Mouse (Mus musculus): ENCODE measurements around the gene Dctn3. TPM values are rescaled to one million over a fixed set of nuclear protein-coding genes. Genes with fewer than 3 reads are reported as not detected.

The Dctn3 gene
- polyA plus RNA-seq, 1 experiment = 48.2 TPM

GRCm38 (mm10) chr4:41682789-41683188 lies 40.2 kb downstream of the Dctn3 start:
- Histone ChIP-seq H3K27ac (ENCODE audit: control insufficient read depth, insufficient read depth, low read depth, low read length, poor library complexity) (no peak overlapping the region), H3K4me3 (replicated peaks; ENCODE audit: control insufficient read depth, low read depth, low read length) (no peak overlapping the region), H3K4me1 (ENCODE audit: control insufficient read depth, insufficient read depth, low read length) (no peaks in the 10 kb centered on the region)
- no peak for TF ChIP-seq CTCF (IDR thresholded peaks at IDR 0.05; ENCODE audit: control insufficient read depth, insufficient read depth, low read length)
- TF ChIP-seq POLR2A (IDR thresholded peaks at IDR 0.05; ENCODE audit: borderline replicate concordance, control insufficient read depth, low read depth, low read length) = no peak
- WGBS = 30% methylated on average over 6 of the region's 6 CpGs

- Histone ChIP-seq H3K27ac (ENCODE audit: control insufficient read depth, insufficient read depth, low read depth, low read length, poor library complexity) (no peak overlapping the region), H3K4me1 (ENCODE audit: control insufficient read depth, insufficient read depth, low read length) (no peaks in the 10 kb centered on the region), H3K4me3 (replicated peaks; ENCODE audit: control insufficient read depth, low read depth, low read length) (no peak overlapping the region)
- TF ChIP-seq CTCF (IDR thresholded peaks at IDR 0.05; ENCODE audit: control insufficient read depth, insufficient read depth, low read length) (no peak), POLR2A (IDR thresholded peaks at IDR 0.05; ENCODE audit: borderline replicate concordance, control insufficient read depth, low read depth, low read length) (no peak)
- WGBS = 62% methylated on average over 10 of the region's 10 CpGs
Measured at GRCm38 (mm10) chr4:41681947-41682346, 41.0 kb downstream of the Dctn3 start.

GRCm38 (mm10) chr4:41681176-41681575 lies 41.8 kb downstream of the Dctn3 start:
- TF ChIP-seq CTCF (IDR thresholded peaks at IDR 0.05; ENCODE audit: control insufficient read depth, insufficient read depth, low read length) (no peak), POLR2A (IDR thresholded peaks at IDR 0.05; ENCODE audit: borderline replicate concordance, control insufficient read depth, low read depth, low read length) (no peak)
- 40% methylated on average over 4 of the region's 4 CpGs for WGBS
- H3K27ac ChIP-seq (ENCODE audit: control insufficient read depth, insufficient read depth, low read depth, low read length, poor library complexity) = no peak overlapping the region
- H3K4me3 ChIP-seq (replicated peaks; ENCODE audit: control insufficient read depth, low read depth, low read length) = no peak overlapping the region
- H3K4me1 ChIP-seq (ENCODE audit: control insufficient read depth, insufficient read depth, low read length) = no peaks in the 10 kb centered on the region

- 50% methylated on average over 2 of the region's 2 CpGs for WGBS
- Histone ChIP-seq H3K27ac (ENCODE audit: control insufficient read depth, insufficient read depth, low read depth, low read length, poor library complexity) (no peak overlapping the region), H3K4me3 (replicated peaks; ENCODE audit: control insufficient read depth, low read depth, low read length) (no peak overlapping the region), H3K4me1 (ENCODE audit: control insufficient read depth, insufficient read depth, low read length) (no peaks in the 10 kb centered on the region)
- TF ChIP-seq POLR2A (IDR thresholded peaks at IDR 0.05; ENCODE audit: borderline replicate concordance, control insufficient read depth, low read depth, low read length) = no peak
- no peak for TF ChIP-seq CTCF (IDR thresholded peaks at IDR 0.05; ENCODE audit: control insufficient read depth, insufficient read depth, low read length)
Measured at GRCm38 (mm10) chr4:41679291-41679690, 43.7 kb downstream of the Dctn3 start.

- 69% methylated on average over 6 of the region's 6 CpGs for WGBS
- Histone ChIP-seq H3K4me3 (replicated peaks; ENCODE audit: control insufficient read depth, low read depth, low read length) (no peak overlapping the region), H3K27ac (ENCODE audit: control insufficient read depth, insufficient read depth, low read depth, low read length, poor library complexity) (no peak overlapping the region), H3K4me1 (ENCODE audit: control insufficient read depth, insufficient read depth, low read length) (no peaks in the 10 kb centered on the region)
- TF ChIP-seq POLR2A (IDR thresholded peaks at IDR 0.05; ENCODE audit: borderline replicate concordance, control insufficient read depth, low read depth, low read length) (no peak), CTCF (IDR thresholded peaks at IDR 0.05; ENCODE audit: control insufficient read depth, insufficient read depth, low read length) (no peak)
Measured at GRCm38 (mm10) chr4:41678863-41679262, 44.1 kb downstream of the Dctn3 start.

GRCm38 (mm10) chr4:41677006-41677629 lies 45.9 kb downstream of the Dctn3 start:
- WGBS = 45% methylated on average over 13 of the region's 13 CpGs
- TF ChIP-seq POLR2A (IDR thresholded peaks at IDR 0.05; ENCODE audit: borderline replicate concordance, control insufficient read depth, low read depth, low read length) (no peak), CTCF (IDR thresholded peaks at IDR 0.05; ENCODE audit: control insufficient read depth, insufficient read depth, low read length) (no peak)
- no peak overlapping the region for H3K4me3 ChIP-seq (replicated peaks; ENCODE audit: control insufficient read depth, low read depth, low read length)
- no peaks in the 10 kb centered on the region for H3K4me1 ChIP-seq (ENCODE audit: control insufficient read depth, insufficient read depth, low read length)
- H3K27ac ChIP-seq (ENCODE audit: control insufficient read depth, insufficient read depth, low read depth, low read length, poor library complexity) = no peak overlapping the region

GRCm38 (mm10) chr4:41676248-41677005 lies 46.5 kb downstream of the Dctn3 start:
- Histone ChIP-seq H3K27ac (ENCODE audit: control insufficient read depth, insufficient read depth, low read depth, low read length, poor library complexity) (no peak overlapping the region), H3K4me3 (replicated peaks; ENCODE audit: control insufficient read depth, low read depth, low read length) (no peak overlapping the region), H3K4me1 (ENCODE audit: control insufficient read depth, insufficient read depth, low read length) (no peaks in the 10 kb centered on the region)
- TF ChIP-seq CTCF (IDR thresholded peaks at IDR 0.05; ENCODE audit: control insufficient read depth, insufficient read depth, low read length) (no peak), POLR2A (IDR thresholded peaks at IDR 0.05; ENCODE audit: borderline replicate concordance, control insufficient read depth, low read depth, low read length) (no peak)
- 41% methylated on average over 17 of the region's 17 CpGs for WGBS

GRCm38 (mm10) chr4:41673186-41673585 lies 49.8 kb downstream of the Dctn3 start:
- Histone ChIP-seq H3K27ac (ENCODE audit: control insufficient read depth, insufficient read depth, low read depth, low read length, poor library complexity) (no peak overlapping the region), H3K4me3 (replicated peaks; ENCODE audit: control insufficient read depth, low read depth, low read length) (no peak overlapping the region), H3K4me1 (ENCODE audit: control insufficient read depth, insufficient read depth, low read length) (no peaks in the 10 kb centered on the region)
- no peak for TF ChIP-seq POLR2A (IDR thresholded peaks at IDR 0.05; ENCODE audit: borderline replicate concordance, control insufficient read depth, low read depth, low read length)
- 79% methylated on average over 19 of the region's 19 CpGs for WGBS

Measured in bone marrow, adult 2 months (tissue).